Mouse (Mus musculus) stomach, embryonic 14.5 days (tissue): ENCODE results near the gene Magi1. TPM values are rescaled to one million over a fixed set of nuclear protein-coding genes. Genes with fewer than 3 reads are reported as not detected.
"Not testable (repeated sequence)": the region's sequence is repeated elsewhere in the genome, so short reads cannot be mapped to it uniquely, and the experiment has no call there.

Source experiments
- ATAC-seq: fragments of 200-750 bp; cut with Nextera tagmentation; 2 replicates; pipeline ENCODE4 v1.8.0; 2017; ENCODE audit warnings: low read depth, moderate TSS enrichment; ENCODE audit not compliant: insufficient number of reproducible peaks, insufficient read depth, low FRiP score
- H3K27ac ChIP-seq: fragments of 300-500 bp; sonication (generic); 2 replicates; pipeline ENCODE4 v1.5.1; 2014; ENCODE audit warnings: mild to moderate bottlenecking, low read length, moderate library complexity, mixed read lengths
- H3K27me3 ChIP-seq: fragments of 300-500 bp; sonication (generic); 2 replicates; pipeline ENCODE4 v1.6.1; 2014; ENCODE audit warnings: low read length, control low read depth, mixed read lengths; ENCODE audit not compliant: control insufficient read depth, insufficient read depth
- H3K36me3 ChIP-seq: fragments of 300-500 bp; sonication (generic); 2 replicates; pipeline ENCODE4 v1.6.1; 2014; ENCODE audit warnings: mild to moderate bottlenecking, control low read depth, low read length, moderate library complexity, mixed read lengths; ENCODE audit not compliant: control insufficient read depth, insufficient read depth
- H3K4me1 ChIP-seq: fragments of 300-500 bp; sonication (generic); 2 replicates; pipeline ENCODE4 v1.6.1; 2014; ENCODE audit warnings: low read length, control low read depth, mixed read lengths; ENCODE audit not compliant: control insufficient read depth, insufficient read depth
- H3K4me2 ChIP-seq: fragments of 300-500 bp; sonication (generic); replicated peaks from 2 replicates; pipeline ENCODE4 v1.6.1; 2014; ENCODE audit warnings: low read depth, low read length, control low read depth
- H3K4me3 ChIP-seq: fragments of 300-500 bp; sonication (generic); 2 replicates; pipeline ENCODE4 v1.5.1; 2014; ENCODE audit warnings: low read depth, low read length, control low read depth
- H3K9ac ChIP-seq: fragments of 300-500 bp; sonication (generic); replicated peaks from 2 replicates; pipeline ENCODE4 v1.6.1; 2014; ENCODE audit warnings: low read depth, mild to moderate bottlenecking, control low read depth, low read length, moderate library complexity, mixed read lengths
- H3K9me3 ChIP-seq: fragments of 300-500 bp; sonication (generic); 2 replicates; pipeline ENCODE4 v1.6.1; 2016; ENCODE audit warnings: low read depth, low read length, control low read depth; ENCODE audit not compliant: control insufficient read depth
- WGBS: fragments of 180-500 bp; shearing (Covaris S2); extraction: QIAGEN DNeasy Blood & Tissue Kit; methylation state at CpG from one replicate; pipeline ENCODE4 v1.1.7; 2014; 5-methylcytosine and 5-hydroxymethylcytosine counted together
- polyA plus RNA-seq: library from polyadenylated mRNA; unstranded; fragments of >200 nt; fragmentation: Nextera tagmentation; extraction: Ambion mirVana; gene quantifications from 2 replicates; pipeline ENCODE4 v1.2.1, GENCODE M21; 2014

The Magi1 gene
- polyA plus RNA-seq, 1 experiment from 2014 or later, result 15.0 TPM

GRCm38 (mm10) chr6:94021239-94021962, 262.3 kb downstream of the Magi1 start:
- no peak for ATAC-seq
- Histone ChIP-seq H3K4me1 (no peaks in the 10 kb centered on the region), H3K9ac (no peak overlapping the region), H3K27me3 (no peaks in the 10 kb centered on the region), H3K9me3 (no peaks in the 10 kb centered on the region), H3K4me3 (no peak overlapping the region), H3K36me3 (no peaks in the 10 kb centered on the region), H3K27ac (no peak overlapping the region), H3K4me2 (no peak overlapping the region)
- WGBS, result 84% methylated on average over 8 of the region's 8 CpGs

- Histone ChIP-seq H3K27me3 (no peaks in the 10 kb centered on the region), H3K4me2 (no peak overlapping the region), H3K4me3 (no peak overlapping the region), H3K9ac (no peak overlapping the region), H3K36me3 (no peaks in the 10 kb centered on the region), H3K4me1 (no peaks in the 10 kb centered on the region), H3K27ac (no peak overlapping the region), H3K9me3 (no peaks in the 10 kb centered on the region)
- WGBS, result 88% methylated on average over 4 of the region's 4 CpGs
- ATAC-seq, result no peak
These were observed 263.2 kb downstream of the Magi1 start for GRCm38 (mm10) chr6:94020566-94020965.

GRCm38 (mm10) chr6:94019935-94020334, 263.8 kb downstream of the Magi1 start:
- no peaks in the 10 kb centered on the region for H3K27me3 ChIP-seq
- H3K36me3 ChIP-seq, result no peaks in the 10 kb centered on the region
- no peak overlapping the region for H3K4me2 ChIP-seq
- WGBS, result 88% methylated on average over 4 of the region's 4 CpGs
- no peaks in the 10 kb centered on the region for H3K9me3 ChIP-seq
- no peaks in the 10 kb centered on the region for H3K4me1 ChIP-seq
- no peak overlapping the region for H3K4me3 ChIP-seq
- H3K27ac ChIP-seq, result no peak overlapping the region
- no peak for ATAC-seq
- no peak overlapping the region for H3K9ac ChIP-seq

GRCm38 (mm10) chr6:94013761-94014160, 270.0 kb downstream of the Magi1 start:
- H3K9me3 ChIP-seq, result no peaks in the 10 kb centered on the region
- no peaks in the 10 kb centered on the region for H3K27me3 ChIP-seq
- no peak overlapping the region for H3K27ac ChIP-seq
- WGBS, result 62% methylated on average over 2 of the region's 2 CpGs
- peaks cover 8% of the 10 kb centered on the region; the same call in 1 of the 2 replicates for H3K4me1 ChIP-seq
- no peak overlapping the region for H3K4me3 ChIP-seq
- H3K36me3 ChIP-seq, result no peaks in the 10 kb centered on the region
- ATAC-seq, result no peak
- no peak overlapping the region for H3K4me2 ChIP-seq
- no peak overlapping the region for H3K9ac ChIP-seq

GRCm38 (mm10) chr6:94011947-94012346, 271.8 kb downstream of the Magi1 start:
- Histone ChIP-seq H3K4me3 (no peak overlapping the region), H3K27me3 (no peaks in the 10 kb centered on the region), H3K36me3 (no peaks in the 10 kb centered on the region), H3K4me1 (peaks cover 8% of the 10 kb centered on the region; the same call in 1 of the 2 replicates), H3K4me2 (no peak overlapping the region), H3K9me3 (no peaks in the 10 kb centered on the region), H3K27ac (no peak overlapping the region; the same call in 1 of the 2 replicates), H3K9ac (no peak overlapping the region)
- WGBS, result 31% methylated on average over 5 of the region's 5 CpGs
- no peak for ATAC-seq

- ATAC-seq, result no peak
- Histone ChIP-seq H3K9ac (no peak overlapping the region), H3K27ac (no peak overlapping the region; the same call in 1 of the 2 replicates), H3K4me1 (peaks cover 8% of the 10 kb centered on the region; the same call in 1 of the 2 replicates), H3K4me2 (no peak overlapping the region), H3K9me3 (no peaks in the 10 kb centered on the region), H3K27me3 (no peaks in the 10 kb centered on the region), H3K4me3 (no peak overlapping the region), H3K36me3 (no peaks in the 10 kb centered on the region)
- 63% methylated on average over 6 of the region's 6 CpGs for WGBS
These were observed 272.2 kb downstream of the Magi1 start for GRCm38 (mm10) chr6:94011521-94011920.

GRCm38 (mm10) chr6:94008577-94008976, 275.1 kb downstream of the Magi1 start:
- Histone ChIP-seq H3K9ac (no peak overlapping the region), H3K36me3 (no peaks in the 10 kb centered on the region), H3K4me1 (peaks cover 8% of the 10 kb centered on the region; the same call in 1 of the 2 replicates), H3K4me3 (no peak overlapping the region), H3K27ac (no peak overlapping the region), H3K9me3 (no peaks in the 10 kb centered on the region), H3K27me3 (no peaks in the 10 kb centered on the region), H3K4me2 (no peak overlapping the region)
- ATAC-seq, result no peak
- WGBS, result 76% methylated on average over 4 of the region's 4 CpGs

- H3K9me3 ChIP-seq, H3K4me3 ChIP-seq, H3K36me3 ChIP-seq, H3K4me2 ChIP-seq, H3K9ac ChIP-seq, H3K27me3 ChIP-seq, ATAC-seq, H3K27ac ChIP-seq, H3K4me1 ChIP-seq: not testable (repeated sequence)
- WGBS, result 77% methylated on average over 2 of the region's 2 CpGs
These were observed 280.1 kb downstream of the Magi1 start for GRCm38 (mm10) chr6:94003586-94003985.
